Mouse (Mus musculus) heart, postnatal 4 days (tissue): ENCODE measurements around the gene Itpkb. TPM values are rescaled to one million over a fixed set of nuclear protein-coding genes. Genes with fewer than 3 reads are reported as not detected.
A peak's percentile ranks its signal among the peaks of the same experiment; 100 is the strongest.

ENCODE experiments used
- DNase-seq: peaks from one replicate; pipeline ENCODE4 v3.0.0; 2021
- total RNA-seq, 2 experiments: library from RNA; stranded (reverse); gene quantifications; 2 replicates each; pipeline ENCODE4 v1.2.3; 2021

The Itpkb gene
- total RNA-seq = 10 to 100 TPM; 62.2 to 67.2 TPM

DNA sequence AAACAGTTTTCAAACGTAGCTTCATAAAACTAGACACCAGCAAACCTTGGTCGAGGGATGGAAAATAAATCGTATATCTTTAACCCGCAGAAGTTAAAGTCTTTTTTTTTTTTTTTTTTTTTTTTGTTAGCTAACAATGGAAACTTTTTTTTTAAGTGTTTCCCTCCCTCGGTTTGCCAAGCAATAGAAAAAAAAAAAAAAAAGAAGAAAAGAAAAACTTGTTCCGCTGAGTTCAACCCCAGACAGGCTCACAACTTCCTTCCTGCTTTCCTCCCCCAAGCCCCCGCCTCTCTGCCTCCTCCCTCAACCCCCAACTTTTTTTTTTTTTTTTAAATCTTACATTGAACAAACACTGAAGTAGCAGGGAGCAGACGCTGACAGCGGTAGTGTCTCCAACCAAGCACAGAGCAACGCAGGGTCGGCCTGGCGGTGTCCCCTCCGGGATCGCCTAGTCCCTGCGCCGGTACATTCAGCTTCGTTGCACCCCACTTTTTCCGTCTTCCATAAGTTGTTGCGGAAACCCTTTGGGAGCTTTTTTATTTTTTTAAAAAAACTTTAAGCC, at the start of gene Itpkb:
Gene Itpkb, plus strand, starts transcription at position 341 of the 562 bp plus-strand sequence.
- peak; percentile 76 for DNase-seq

DNA sequence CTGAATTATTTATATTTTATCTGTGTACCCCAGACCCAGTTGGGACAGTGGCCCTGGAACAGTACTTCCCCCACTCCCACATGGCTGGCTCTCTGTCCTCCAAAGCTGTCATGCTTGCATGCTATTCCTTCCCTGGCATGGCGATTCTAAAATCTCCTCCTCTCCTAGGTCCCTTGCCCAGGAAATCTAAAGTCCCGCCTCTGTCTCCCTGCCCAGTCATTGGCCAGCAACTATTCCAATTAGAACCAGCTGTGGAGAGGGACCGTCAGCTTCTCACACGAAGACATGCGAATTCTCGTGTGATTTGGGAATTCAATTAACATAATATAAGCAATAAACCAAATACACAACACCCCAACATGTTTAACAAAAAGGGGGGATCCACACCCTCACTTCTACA, 47.7 kb upstream of the Itpkb start:
- no peak for DNase-seq

DNA sequence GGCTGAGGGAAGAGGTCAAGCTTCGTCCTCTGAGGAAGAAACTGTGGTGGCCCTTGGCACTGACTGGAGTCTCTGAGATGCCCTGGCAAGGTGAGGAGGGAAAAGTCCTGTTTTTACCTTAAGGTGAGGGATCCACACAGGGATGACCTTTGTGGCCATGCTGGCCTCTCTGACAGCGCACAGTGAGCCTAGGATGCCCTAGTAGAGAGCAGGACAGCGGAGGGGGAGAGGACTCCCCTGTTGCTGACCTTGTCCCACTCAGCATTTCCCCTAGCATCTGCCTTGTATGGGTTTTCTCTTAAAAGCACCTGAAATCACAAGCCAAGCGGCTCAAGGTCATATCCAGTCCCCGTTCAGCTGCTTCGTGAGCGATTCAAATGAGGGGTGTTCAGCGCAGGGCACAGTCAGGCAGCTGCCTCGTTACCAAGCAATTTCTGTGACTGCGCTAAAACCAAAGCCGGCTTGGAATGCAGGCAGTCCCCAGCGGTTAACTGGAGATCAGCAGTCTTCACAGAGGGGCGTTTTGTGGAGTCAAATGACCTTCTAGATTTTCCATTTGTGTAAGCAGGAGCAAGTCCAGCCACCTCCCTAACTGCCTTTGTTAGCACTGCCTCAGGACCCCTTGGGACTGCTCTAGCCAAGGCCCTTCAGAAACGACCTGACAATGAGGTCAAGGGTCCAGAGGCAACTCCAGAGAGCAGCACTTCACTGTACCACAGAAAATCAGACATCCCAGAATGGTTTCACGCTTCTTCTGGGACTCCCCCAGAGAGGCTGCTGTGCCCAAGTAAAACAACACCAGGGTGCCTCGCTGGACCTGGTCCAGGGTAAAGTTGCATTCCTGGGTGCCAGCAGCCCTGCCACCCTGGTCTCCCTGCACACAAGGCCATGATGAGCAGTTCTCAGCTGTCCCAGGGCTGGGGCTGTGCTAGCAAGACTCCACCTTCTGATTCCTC, 46.2 kb upstream of the Itpkb start:
- peak; percentile 31 for DNase-seq

DNA sequence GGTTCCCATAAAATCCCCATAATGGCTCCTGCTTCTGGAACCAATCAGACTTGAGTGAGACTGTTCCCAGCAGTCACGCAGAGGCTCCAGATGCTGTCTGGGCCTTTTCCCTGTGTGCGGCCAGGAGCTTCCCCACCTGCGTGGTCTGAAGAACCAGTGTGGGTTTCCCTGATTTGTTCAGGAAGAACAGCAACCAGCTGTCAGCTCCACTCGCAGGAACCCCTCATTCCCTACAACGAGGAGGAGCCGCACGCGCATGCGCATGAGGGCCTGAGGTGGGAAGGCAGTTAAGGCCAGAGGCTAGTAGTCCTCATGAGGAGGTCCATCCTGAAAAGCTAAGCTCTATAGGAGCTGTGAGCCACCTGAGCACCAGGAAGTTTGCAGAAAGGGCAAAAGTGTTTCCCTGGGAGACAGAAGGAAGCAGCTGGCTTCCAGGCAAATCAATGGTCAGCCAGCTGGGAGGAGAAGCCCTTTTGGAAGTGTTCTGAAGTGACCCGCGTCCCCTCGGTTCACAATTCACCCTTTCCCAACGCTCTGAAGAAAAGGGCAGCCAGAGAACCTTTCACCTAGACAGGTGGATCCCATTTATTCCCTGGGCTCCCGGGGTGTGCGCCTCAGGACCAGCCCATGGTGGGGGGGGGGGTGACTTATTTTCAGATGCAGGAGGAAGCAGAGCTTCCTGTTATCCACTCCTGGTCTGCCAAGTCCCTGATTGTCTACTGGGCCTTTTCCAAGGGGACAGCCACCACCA, 44.0 kb upstream of the Itpkb start:
- peak; percentile 62 for DNase-seq

DNA sequence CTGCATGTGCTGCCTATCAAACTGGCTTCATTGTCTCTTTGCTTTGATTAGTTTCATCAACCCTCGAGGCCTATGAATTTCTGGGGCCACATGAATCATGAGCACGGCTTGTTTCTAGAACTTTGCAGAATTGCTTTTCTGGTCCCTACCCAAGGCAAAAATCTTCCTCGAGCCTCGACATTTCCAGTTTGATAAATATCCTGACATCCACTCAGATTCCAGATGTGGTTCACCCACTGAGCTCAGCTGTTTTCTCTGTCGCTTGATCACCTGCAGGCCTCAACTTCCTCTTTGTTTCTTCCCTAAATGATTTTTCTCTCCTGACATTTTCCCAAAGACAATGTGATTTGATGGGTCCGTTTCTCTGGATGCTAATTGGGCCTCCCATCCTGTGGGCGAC, 42.1 kb upstream of the Itpkb start:
- no peak for DNase-seq

DNA sequence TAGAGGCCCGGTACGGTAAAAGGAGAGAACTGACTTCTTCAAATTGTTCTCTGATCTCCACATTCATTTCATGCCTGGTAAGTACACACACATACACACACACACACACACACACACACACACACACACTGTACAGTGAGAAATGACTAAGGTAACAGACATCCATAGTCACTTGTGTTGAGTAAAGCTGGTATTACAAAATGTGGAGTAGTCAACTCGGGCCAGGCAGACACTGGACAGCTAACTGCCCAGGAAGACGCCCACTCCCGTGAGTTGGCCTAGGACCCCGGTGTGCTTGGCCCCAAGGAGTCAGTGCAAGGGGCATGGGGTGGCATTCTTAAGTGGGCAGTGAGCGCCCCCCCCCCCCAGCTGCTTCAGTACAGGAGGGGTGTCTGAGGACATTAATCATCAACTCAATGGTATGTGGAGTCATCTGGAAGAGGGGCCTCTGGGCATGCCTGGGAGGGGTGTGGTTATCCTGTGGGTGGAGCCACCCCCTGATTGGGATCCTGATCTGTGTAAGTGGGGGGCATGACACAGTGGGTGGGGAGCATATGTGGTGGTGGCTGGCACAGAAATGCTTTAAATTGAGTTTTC, 41.3 kb upstream of the Itpkb start:
- DNase-seq = no peak

DNA sequence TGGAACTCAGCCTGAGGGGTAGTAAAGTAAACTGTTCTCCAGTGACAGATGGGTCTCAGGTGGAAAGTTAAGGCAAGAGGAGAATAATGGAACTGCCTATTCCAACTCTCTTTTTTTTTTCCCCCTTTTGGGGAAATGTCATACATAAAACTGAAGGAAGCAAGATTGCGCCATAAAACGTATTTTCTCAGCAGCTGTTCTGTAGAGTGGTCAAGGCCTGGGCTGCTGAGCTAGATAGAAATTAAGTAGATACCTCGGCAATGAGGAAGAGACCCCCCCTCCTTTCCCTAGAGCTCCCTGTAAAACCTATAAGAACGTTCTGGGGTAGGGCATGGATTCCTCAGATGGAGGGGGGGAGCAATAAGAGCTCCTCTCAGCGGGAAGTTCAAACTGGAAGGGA, 40.5 kb upstream of the Itpkb start:
- DNase-seq = no peak

DNA sequence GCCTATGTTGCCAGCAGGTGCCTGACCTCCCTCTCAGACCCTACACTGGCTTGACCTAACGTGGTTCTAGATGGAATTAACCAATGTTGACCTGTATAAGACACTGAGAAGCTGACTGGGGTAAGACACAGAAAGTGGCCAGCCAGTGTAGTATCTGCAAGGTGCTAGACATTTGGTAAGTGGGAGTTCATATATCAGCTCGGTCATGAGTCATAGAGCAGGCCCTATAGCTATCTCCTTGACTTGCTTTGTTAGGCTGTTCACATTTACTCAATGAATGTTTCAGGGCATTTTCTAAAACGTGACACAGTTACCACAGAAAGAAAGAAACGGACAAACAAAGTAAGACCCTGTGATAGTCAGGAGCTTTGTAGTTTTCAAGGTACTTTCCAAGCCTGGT, 39.9 kb upstream of the Itpkb start:
- DNase-seq = no peak

DNA sequence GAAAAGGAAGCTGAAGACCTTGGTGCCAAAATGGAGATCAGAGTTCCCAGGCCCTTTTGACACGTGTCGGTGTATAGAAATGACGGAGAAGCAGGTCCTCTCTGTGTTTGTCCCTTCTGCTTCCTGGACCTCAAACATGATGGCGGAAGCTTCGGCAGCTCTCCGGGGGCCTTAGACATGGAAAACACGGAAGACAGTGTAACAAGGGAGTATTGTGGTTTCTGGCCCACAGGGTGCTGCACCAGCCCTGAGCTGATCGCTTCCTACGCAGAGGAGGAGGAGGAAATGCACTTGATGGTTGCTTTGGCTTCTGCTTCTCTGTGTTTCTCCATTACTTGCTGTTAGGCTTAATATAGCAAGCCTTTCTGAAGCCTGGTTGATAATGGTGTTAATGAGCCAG, 34.2 kb upstream of the Itpkb start:
- DNase-seq = peak; percentile 26

DNA sequence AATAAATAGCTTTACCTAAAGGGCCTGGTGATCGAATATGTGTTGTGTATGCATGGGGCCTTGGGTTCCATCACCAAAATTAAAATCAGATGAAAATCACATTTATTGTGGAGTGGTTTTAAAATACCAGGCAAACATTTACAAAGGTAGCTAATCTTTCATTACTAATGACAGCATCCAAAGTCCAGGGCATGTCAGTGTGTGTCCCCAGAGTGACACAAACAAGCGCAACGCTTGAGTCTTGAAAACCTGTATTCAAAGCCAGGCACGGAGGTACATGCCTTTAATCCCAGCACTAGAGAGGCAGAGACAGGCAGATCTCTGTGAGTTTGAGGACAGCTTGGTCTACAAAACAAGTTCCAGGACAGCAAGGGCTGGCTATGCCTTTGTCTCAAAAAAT, 30.6 kb upstream of the Itpkb start:
- DNase-seq = no peak

DNA sequence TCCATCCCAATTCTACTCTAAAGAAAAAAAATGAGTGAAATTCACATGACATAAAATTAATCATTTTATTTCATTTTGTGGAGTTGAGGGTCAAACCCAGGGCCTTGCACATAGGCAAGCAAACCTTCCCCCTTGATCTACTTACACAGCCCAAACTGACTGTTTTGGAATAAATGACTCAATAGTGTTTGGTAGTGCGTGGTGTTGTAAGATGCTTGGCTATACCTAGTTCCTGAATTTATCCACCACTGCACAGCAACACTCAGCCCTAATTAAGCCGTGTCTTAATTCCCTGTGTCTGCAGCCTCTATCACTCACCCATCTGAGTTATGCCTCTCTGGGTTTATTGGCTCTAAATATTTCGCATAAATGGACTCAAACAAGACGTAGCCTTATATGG, 30.0 kb upstream of the Itpkb start:
- no peak for DNase-seq

DNA sequence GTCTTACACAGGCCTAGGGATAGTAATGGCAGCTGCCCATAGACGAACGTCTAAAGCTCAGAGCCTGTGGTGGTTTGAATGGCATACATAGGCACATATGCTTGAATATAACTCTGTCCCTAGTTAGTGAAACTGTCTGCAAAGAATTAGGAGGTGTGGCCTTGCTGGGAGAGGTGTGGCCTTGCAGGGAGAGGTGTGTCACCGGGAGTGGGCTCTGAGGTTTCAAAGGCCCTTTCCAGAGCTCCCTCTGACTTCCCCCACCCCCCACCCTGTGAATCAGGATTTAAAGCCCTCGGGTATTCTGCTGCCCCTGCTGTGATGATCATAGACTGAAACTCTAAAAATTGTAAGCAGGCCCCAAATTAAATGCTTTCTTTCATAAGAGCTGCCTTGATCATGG, 29.3 kb upstream of the Itpkb start:
- no peak for DNase-seq

DNA sequence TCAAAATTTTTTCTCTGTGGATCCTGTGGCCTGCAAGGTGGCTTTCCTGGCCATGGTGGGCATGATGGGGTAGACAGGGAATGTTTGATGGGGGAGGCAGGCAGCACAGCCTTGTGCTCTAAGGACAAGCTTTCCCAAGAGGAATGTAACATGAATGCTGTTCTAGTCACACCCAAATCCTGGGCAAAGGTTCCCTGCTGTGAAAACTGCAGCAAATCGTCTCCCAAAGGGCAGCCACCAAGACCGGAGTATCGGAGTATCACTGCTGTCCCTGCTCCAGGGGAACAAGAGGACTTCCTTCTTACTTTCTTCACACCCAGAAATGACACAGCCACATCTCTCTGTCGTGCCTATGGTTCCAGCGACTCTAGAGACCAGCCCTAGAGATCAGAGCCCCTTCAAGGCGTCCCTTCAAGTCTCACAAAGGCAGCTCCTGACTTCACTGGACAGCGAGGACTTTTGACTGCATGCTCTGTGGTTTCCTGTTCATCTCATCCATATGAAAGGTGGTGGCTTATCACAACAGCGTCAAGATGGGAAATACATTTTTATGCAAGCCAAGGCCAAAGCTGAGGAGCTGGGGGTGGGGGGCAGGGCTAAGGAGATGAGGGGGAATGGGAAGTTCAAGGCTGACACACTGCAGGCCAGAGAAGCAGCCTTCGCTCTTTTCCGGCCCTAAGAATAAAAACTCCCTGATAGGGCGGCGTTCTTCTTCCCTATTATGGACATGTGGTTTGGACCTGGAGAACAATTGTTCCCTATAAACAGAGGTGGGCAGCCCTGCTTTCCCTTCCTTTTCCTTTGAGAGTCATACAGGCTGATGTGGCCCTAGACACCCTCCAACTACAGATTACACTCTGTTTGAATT, 27.8 kb upstream of the Itpkb start:
- DNase-seq = peak; percentile 39

DNA sequence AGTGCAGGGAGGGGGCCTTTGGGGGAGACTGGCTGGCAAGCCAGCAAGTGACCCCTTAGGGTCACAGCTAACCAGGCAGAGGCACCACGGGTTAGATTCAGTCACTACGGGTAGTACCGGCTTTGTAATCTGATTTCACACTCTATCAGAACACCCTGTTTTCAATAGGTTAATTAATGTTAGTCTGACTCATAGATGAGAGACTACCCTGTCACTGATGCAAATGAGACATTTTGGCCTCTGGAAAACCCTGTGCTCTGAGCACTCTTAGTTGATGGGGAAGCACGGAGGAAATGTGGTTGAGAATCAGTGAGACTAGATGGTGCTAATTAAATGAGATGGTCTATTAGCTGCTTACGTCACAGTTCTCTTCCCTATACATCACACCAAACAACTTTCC, 26.7 kb upstream of the Itpkb start:
- DNase-seq = no peak

DNA sequence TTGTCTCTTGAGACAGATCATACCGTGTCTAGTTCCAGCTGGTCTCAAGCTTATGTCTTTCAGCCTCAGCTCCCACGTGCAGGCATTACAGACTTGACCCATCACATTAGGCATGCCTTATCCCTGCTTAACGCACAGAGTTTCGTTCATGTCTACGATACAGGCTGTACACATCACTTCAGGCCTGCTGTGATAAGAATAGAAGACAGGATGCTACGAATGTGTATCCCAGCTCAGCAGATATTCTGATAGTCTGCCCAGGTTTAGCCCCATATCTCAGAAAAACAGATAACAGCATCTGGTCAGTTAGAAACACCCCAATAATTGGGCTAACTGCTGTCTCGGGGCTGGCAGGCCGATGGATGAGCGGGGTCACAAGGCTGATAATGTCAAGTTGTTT, 23.4 kb upstream of the Itpkb start:
- DNase-seq = no peak

DNA sequence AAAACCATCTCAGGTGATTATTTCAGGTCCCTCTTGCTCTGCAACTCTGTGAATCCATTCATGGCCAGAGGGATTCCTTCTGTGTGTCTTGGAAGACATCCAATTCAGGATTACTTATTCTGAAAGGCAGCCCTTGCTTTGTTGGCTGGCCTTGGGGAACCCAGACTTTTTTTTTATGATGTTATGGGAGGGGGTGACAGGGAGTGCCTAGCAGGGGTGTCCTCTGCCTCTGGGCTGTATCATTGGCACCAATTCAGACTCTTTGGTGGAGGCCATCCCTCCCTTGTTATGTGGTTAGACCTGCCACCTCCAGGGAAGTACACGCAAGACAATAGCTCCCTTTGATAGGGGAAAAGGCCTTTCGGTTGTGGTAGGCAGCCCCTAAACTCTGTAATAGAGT, 22.6 kb upstream of the Itpkb start:
- no peak for DNase-seq

DNA sequence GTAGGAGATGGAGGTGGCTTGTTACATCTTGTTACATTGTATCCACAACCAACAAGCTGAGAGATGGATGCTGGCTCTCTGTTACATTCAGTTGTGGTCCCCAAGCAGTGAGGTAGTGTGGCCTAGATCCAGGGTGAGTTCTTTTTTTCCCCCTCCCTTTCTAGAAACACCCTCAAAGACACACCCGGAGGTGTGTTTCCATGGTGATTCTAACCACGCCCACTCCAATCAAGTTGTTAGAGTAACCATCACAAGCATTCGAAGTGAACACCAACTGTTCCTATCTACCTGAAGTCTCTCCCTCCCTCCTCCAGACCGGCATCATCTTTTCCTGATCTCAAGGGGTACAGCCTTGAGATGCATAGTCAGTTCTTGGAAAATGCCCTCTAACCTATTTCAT, 21.4 kb upstream of the Itpkb start:
- no peak for DNase-seq

DNA sequence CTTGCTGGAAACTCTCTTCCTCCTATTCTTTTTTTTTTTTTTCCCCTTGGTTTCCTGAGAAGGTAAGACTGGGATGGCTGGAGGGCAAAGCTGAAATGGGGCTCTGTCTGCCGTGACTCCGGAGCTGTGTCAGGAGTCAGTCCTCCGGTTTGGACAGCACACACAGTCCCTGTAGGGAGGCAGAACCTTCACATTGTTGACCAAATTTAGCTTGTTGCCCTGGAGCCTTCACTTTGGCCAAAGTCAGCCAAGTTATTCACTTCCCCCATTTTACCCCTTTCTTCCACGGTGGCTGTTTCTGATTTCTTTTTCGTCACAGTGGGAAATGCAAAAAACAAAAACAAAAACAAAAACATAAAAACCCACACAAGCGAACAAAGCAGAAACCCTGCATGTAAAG, 18.0 kb upstream of the Itpkb start:
- DNase-seq = no peak

DNA sequence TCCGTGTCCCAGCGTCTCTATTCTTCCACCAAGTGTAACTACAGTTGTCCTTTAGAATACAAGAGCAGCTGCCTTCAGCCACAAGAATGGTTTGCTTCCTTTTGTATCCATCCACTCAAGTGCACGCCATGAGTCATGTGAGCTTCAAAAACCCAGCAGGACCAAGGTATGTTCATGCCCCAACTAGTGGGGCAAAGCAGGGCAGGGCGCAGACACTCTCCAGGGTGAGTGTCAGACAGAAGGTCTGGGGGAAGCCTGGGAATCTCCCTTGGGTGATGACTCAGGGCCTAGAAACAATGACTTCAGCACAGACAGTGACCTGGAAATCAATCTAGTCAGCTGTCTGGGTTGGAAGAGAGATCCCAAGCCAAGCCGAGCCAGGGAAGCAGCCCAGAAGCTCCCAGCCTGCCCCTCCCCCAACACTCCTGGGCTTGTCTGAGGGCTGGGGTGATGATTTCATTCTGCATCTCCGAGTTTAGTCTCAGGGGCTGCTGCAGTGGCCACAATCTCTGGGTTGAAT, 17.4 kb upstream of the Itpkb start:
- peak; percentile 85 for DNase-seq

DNA sequence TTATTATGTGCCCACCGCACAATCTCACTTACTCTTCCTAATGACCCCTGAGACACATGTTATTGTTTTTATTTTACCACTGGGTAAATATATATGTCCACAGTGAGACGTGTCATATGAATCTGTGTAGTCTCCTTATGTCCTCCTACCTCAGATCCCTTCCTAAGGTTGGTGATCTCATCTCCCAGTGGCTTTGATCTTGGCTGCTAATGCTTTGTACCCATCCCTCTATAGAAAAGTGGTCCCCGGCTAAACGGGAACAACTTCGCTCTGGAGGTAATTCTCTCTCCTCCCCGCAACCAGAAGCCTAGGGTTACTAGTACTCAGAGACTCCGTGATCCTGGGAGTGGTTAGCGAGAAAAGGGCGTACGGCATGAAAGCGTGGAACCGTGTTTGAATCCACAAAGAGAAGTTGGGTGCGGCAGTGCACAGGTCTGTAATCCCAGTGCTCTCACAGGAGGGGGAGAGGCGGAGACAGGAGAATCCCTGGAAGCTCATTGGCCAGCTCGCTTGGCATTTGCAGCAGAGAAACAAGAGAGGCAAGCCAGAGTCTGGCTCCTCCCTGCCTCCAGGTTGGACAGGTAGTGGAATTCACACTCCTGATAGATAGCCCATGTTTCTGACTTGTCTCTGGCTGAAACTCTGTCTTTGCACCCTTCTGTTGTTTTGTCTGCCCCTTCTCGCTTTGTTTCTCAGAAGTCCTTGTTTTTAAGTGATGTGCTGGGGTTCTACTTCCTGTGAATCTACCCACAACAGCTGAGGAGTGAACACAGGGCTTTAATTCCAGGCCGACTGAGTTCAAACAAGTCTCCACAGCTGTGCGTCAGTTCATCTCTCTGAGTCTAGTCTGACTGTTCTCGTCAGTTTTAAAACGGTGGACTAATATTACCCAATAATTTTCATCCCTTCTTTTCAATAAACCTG, 16.5 kb upstream of the Itpkb start:
- peak; percentile 34 for DNase-seq

DNA sequence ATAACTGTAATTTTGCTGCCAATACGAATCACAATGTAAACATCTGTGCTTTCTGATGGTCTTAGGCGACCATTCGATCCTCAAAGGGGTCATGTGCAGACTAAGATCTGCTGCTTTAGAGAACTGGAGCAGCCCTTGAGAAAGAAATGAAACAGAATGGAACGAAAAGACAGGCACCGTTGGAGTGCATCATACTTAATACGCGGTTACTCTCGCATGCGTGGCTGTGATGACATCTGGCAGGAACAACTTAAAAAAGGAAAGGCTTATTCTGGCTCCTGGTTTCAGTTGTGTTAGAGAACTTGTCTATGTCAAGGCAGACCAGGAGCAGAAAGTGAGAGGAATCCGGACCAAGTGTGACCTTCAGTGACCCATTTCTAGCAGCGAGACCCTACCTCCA, 15.6 kb upstream of the Itpkb start:
- no peak for DNase-seq
